Mouse (Mus musculus): ENCODE data around the gene Trim63. TPM values are rescaled to one million over a fixed set of nuclear protein-coding genes. Genes with fewer than 3 reads are reported as not detected.
"Not testable (repeated sequence)": the region's sequence is repeated elsewhere in the genome, so short reads cannot be mapped to it uniquely, and the experiment has no call there.

Trim63 gene
- polyA plus RNA-seq, 1 experiment from 2014 or later: 2.4 TPM

DNA sequence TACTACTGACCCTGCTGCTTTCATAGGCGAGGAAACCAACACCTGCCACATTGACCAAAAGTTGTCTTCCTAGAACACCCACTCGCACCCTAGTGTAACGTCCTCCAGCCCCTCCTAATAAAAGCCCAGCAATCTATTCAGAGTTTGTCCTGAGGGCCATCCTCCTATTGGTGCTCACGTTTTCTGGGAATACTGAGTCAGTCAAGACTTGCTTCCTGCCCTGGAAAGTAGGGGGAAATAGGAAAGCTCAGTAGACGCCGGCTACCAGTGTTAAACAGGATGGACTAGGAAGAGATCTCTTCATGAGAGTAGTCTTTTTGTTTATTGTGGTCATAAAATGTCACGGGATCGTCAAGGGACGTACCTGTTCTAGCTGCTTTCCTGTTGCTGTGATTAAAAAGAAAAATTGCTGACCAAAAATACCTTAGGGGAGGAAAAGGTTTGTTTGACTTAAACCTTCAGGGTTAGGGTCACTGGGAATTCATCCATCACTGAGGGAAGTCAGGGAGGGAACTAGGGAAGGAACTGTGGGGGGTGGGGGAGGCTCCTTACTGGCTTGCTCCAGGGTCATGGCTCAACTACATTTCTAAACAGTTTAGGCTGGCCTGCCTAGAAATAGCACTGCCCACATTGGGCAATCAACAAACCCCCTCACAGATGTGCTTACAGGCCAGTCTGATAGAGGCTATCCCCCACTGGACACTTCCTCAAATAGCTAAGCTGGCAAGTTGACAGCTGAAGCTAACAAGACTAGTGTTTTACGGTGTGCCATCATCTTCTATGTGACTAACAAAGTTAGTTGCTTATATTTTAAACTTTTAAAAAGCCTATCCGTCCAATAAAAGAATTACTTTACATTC is 26.3 kb upstream of the Trim63 start:
- H3K27me3 ChIP-seq (ENCODE audit: insufficient read depth, low read length): no peaks in the 10 kb centered on the region
- no peak for TF ChIP-seq CTCF (IDR thresholded peaks at IDR 0.05; ENCODE audit: low read depth)
- no peak for ATAC-seq (replicated peaks; ENCODE audit: low FRiP score, low read depth)

DNA sequence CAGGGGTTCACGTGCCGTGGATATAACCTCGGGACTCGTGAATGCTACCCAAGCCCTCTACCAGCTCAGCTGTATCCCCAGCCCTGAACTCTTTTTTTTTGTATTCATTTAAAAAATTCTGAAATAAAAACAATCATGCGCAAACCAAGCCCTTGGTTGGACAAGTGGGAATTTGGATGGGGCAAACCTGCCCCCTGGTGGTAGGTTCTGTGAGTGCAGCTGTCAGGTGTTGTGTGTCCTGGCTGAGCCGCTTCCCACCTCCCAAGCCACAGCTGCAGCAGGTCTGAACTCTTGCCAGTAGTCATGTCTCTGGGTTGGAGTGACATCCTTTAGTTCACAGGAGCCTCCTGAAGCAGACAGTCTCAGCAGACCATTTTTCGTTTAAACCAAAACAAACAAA is 22.9 kb upstream of the Trim63 start:
- TF ChIP-seq CTCF (IDR thresholded peaks at IDR 0.05; ENCODE audit: low read depth): peak; percentile 88
- DNase-seq (ENCODE audit: low spot score) (peak; percentile 74), ATAC-seq (replicated peaks; ENCODE audit: low FRiP score, low read depth) (no peak)
- no peak overlapping the region for H3K4me2 ChIP-seq (ENCODE audit: low read length)
- H3K9me3 ChIP-seq (replicated peaks; ENCODE audit: low read length): no peaks in the 10 kb centered on the region
- H3K9ac ChIP-seq (ENCODE audit: low read depth, low read length): no peak overlapping the region
- H3K27me3 ChIP-seq (ENCODE audit: insufficient read depth, low read length): no peaks in the 10 kb centered on the region
- WGBS: 19% methylated on average over 7 of the region's 7 CpGs
- no peaks in the 10 kb centered on the region for H3K36me3 ChIP-seq (ENCODE audit: insufficient read depth, low read length)
- peaks cover 5% of the 10 kb centered on the region; the same call in 1 of the 2 replicates for H3K4me1 ChIP-seq (replicated peaks; ENCODE audit: insufficient read depth, low read length)
- H3K4me3 ChIP-seq (replicated peaks; ENCODE audit: low read depth, low read length): no peak overlapping the region
- H3K27ac ChIP-seq: no peak overlapping the region

More for the DNA sequence above, 26.3 kb upstream of the Trim63 start:
- peak; percentile 28 for DNase-seq (ENCODE audit: low spot score)
- Histone ChIP-seq H3K9me3 (replicated peaks; ENCODE audit: low read length) (no peaks in the 10 kb centered on the region), H3K4me2 (ENCODE audit: low read length) (peak overlapping the region; percentile 93), H3K9ac (ENCODE audit: low read depth, low read length) (peak overlapping the region; percentile 95; the same call in 1 of the 2 replicates), H3K27ac (peak overlapping the region; percentile 99), H3K4me3 (replicated peaks; ENCODE audit: low read depth, low read length) (peak overlapping the region; percentile 95), H3K4me1 (replicated peaks; ENCODE audit: insufficient read depth, low read length) (peaks cover 5% of the 10 kb centered on the region), H3K36me3 (ENCODE audit: insufficient read depth, low read length) (no peaks in the 10 kb centered on the region)
- 11% methylated on average over 11 of the region's 11 CpGs for WGBS

DNA sequence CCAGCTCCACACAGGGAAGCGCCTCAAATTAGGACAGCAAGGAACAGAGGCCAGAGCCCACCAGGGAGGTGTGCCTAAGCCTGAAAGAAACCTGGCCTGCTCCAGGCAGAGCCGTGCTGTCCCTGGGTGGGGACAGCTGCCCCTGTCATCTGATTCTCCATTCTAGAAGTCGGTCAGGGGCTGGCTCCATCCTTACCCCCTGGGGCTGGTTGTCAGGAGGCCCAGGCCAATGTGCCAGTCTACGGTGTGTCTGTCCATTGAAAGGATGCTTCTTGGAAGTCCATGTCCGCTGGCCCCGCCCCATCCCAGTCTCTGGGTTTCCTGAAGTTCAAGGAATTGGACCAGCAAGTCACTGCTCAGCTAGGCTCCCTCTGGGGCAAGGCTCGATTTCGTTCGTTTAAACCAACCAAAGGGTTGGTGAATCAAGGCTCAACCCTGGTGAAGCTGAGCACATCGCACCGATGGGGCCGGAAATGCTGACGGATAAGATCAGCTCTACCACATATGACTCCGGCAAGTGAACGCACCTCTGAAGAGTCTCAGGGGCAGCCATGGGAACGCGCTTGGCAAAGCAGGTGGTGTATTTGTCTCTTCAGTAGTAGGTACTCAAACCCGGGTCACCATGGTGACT is 21.7 kb upstream of the Trim63 start:
- Histone ChIP-seq H3K4me1 (replicated peaks; ENCODE audit: insufficient read depth, low read length) (peaks cover 4% of the 10 kb centered on the region; the same call in 1 of the 2 replicates), H3K36me3 (ENCODE audit: insufficient read depth, low read length) (no peaks in the 10 kb centered on the region), H3K27ac (no peak overlapping the region), H3K27me3 (ENCODE audit: insufficient read depth, low read length) (no peaks in the 10 kb centered on the region), H3K9me3 (replicated peaks; ENCODE audit: low read length) (no peaks in the 10 kb centered on the region), H3K4me3 (replicated peaks; ENCODE audit: low read depth, low read length) (no peak overlapping the region), H3K4me2 (ENCODE audit: low read length) (no peak overlapping the region), H3K9ac (ENCODE audit: low read depth, low read length) (no peak overlapping the region)
- DNase-seq (ENCODE audit: low spot score) (no peak), ATAC-seq (replicated peaks; ENCODE audit: low FRiP score, low read depth) (no peak)
- 67% methylated on average over 18 of the region's 18 CpGs for WGBS
- TF ChIP-seq CTCF (IDR thresholded peaks at IDR 0.05; ENCODE audit: low read depth): no peak

DNA sequence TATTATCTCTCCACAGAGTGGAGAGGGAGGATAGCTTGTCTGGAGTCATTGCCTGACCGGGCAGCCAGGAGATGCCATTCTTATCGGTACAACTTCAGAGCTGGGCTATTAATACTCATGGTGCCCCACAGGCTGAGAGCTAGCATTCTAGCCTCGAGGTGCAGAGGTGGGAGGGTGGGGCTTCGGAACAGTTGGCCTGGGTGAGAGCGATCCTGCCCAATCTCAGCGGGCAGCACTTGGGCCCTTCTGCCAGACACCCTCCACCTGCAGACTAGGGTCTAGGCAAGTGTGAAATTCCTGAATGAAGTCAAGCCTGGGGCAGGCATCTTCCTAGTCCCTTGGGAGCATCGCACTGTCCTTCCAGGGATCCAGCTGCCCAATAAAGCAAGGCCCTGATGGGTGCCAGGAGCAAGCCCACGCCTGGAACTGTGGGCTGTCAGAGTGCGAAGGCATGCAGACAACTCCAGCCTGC is 21.2 kb upstream of the Trim63 start:
- no peak for TF ChIP-seq CTCF (IDR thresholded peaks at IDR 0.05; ENCODE audit: low read depth)
- Histone ChIP-seq H3K27ac (no peak overlapping the region), H3K9ac (ENCODE audit: low read depth, low read length) (no peak overlapping the region), H3K4me3 (replicated peaks; ENCODE audit: low read depth, low read length) (no peak overlapping the region), H3K4me2 (ENCODE audit: low read length) (no peak overlapping the region), H3K27me3 (ENCODE audit: insufficient read depth, low read length) (no peaks in the 10 kb centered on the region), H3K9me3 (replicated peaks; ENCODE audit: low read length) (no peaks in the 10 kb centered on the region), H3K36me3 (ENCODE audit: insufficient read depth, low read length) (no peaks in the 10 kb centered on the region), H3K4me1 (replicated peaks; ENCODE audit: insufficient read depth, low read length) (no peaks in the 10 kb centered on the region)
- DNase-seq (ENCODE audit: low spot score) (no peak), ATAC-seq (replicated peaks; ENCODE audit: low FRiP score, low read depth) (no peak)
- 61% methylated on average over 9 of the region's 9 CpGs for WGBS

DNA sequence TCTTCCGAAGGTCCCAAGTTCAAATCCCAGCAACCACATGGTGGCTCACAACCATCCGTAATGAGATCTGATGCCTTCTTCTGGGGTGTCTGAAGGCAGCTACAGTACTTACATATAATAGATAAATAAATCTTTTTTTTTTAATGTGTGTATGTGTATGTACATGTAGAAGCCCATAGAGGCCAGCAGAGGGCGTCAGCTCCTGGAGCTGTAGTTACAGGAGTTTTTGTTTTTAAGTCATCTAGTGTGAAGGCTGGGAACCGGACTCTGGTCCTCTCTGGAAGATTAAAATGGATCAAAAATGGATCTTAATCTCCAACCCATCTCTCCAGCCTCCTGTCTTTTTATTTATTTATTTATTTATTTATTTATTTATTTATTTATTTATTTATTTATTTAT is 18.8 kb upstream of the Trim63 start:
- H3K27me3 ChIP-seq (ENCODE audit: insufficient read depth, low read length); H3K4me3 ChIP-seq (replicated peaks; ENCODE audit: low read depth, low read length); ATAC-seq (replicated peaks; ENCODE audit: low FRiP score, low read depth); DNase-seq (ENCODE audit: low spot score); H3K4me2 ChIP-seq (ENCODE audit: low read length); H3K36me3 ChIP-seq (ENCODE audit: insufficient read depth, low read length); H3K27ac ChIP-seq; H3K9ac ChIP-seq (ENCODE audit: low read depth, low read length); H3K4me1 ChIP-seq (replicated peaks; ENCODE audit: insufficient read depth, low read length); H3K9me3 ChIP-seq (replicated peaks; ENCODE audit: low read length): not testable (repeated sequence)
- TF ChIP-seq CTCF (IDR thresholded peaks at IDR 0.05; ENCODE audit: low read depth): 0 out of 2 replicates have a peak, but pooled peaks have one; percentile 27
- WGBS: 86% methylated on average over 4 of the region's 4 CpGs

DNA sequence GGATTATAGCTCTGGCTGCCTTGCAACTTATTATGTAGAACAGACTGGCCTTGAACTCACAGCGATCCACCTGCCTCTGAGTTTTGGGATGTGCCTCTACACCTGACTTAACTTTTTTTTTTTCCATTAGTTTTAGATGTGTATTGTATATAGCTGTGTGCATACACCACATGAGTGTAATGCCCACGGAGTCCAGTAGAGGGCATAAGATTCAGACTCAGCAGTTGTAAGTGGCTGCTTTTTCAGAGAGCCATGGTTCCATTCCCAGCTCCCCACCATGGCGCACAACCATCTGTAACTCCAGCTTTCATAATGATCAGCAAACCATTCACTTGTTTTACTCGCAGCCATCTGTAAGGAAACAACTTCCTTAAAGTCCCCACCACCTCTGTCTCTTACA is 18.4 kb upstream of the Trim63 start:
- no peaks in the 10 kb centered on the region for H3K9me3 ChIP-seq (replicated peaks; ENCODE audit: low read length)
- H3K36me3 ChIP-seq (ENCODE audit: insufficient read depth, low read length): no peaks in the 10 kb centered on the region
- H3K9ac ChIP-seq (ENCODE audit: low read depth, low read length): no peak overlapping the region
- H3K4me1 ChIP-seq (replicated peaks; ENCODE audit: insufficient read depth, low read length): no peaks in the 10 kb centered on the region
- no peak overlapping the region for H3K27ac ChIP-seq
- ATAC-seq (replicated peaks; ENCODE audit: low FRiP score, low read depth): no peak
- no peaks in the 10 kb centered on the region for H3K27me3 ChIP-seq (ENCODE audit: insufficient read depth, low read length)
- no peak overlapping the region for H3K4me3 ChIP-seq (replicated peaks; ENCODE audit: low read depth, low read length)
- WGBS: 95% methylated on average over 4 of the region's 4 CpGs
- DNase-seq (ENCODE audit: low spot score): no peak
- TF ChIP-seq CTCF (IDR thresholded peaks at IDR 0.05; ENCODE audit: low read depth): no peak
- H3K4me2 ChIP-seq (ENCODE audit: low read length): no peak overlapping the region

Data from kidney, postnatal 0 days (tissue).